17 mouse cellular contexts compared by ENCODE assay signal in the genomic region with DNA sequence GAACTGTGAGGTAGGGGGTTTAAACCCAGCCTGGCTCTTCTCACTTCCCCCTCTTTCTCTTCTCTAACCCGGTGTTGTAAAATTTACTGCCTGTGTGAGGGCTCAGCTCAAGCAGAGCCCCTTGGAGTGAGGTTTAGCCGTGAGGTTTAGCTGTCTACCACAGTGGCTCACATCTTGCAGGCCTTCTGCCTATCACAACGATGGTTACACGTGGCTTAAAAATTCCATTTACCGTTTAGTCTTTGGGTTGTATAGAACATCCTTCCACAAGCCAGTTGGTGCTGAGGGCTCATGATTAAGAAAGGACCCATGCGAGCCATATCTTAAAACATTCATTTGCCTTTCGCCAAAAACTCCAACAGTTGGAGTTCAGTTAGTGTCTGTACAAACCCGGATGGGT.
"Had no signal": no experiment of that assay in that cellular context is flagged by ENCODE, and none has a peak within 500 bp of the region (broad histone marks: within the 10 kb centered on the region; RNA-seq: fewer than 3 reads in every experiment).

No protein-coding gene starts in this region.

- H3K27ac ChIP-seq: liver, embryonic 13.5 days; midbrain, embryonic 12.5 days; midbrain, embryonic 15.5 days; neural tube, embryonic 12.5 days; neural tube, embryonic 15.5 days; stomach, embryonic 15.5 days had no signal

- DNase-seq: kidney, adult 11 months; kidney, adult 9 months; kidney, postnatal 4 days; left cerebral cortex, postnatal 4 days; liver, embryonic 13.5 days; lung, adult 2 months; lung, postnatal 14 days; lung, postnatal 4 days; right cerebral cortex, adult 18-20 months; right cerebral cortex, postnatal 14 days; spleen, adult 18-20 months; thymus, postnatal 25 days had no signal

- H3K36me3 ChIP-seq: liver, embryonic 13.5 days; midbrain, embryonic 12.5 days; midbrain, embryonic 15.5 days; neural tube, embryonic 12.5 days; neural tube, embryonic 15.5 days; stomach, embryonic 15.5 days had no signal

- H3K4me3 ChIP-seq: liver, embryonic 13.5 days; midbrain, embryonic 12.5 days; midbrain, embryonic 15.5 days; neural tube, embryonic 12.5 days; neural tube, embryonic 15.5 days; stomach, embryonic 15.5 days had no signal

- H3K9ac ChIP-seq: liver, embryonic 13.5 days; midbrain, embryonic 12.5 days; midbrain, embryonic 15.5 days; neural tube, embryonic 12.5 days; neural tube, embryonic 15.5 days; stomach, embryonic 15.5 days had no signal
